ENCODE assay signal across 17 mouse cellular contexts in genomic region chrX:9652806-9653205, GRCm38 (mm10). TPM values are rescaled to one million over a fixed set of nuclear protein-coding genes. Genes with fewer than 3 reads are reported as not detected.
DNase-seq lines count a peak whose midpoint lies in the region; ATAC-seq and TF ChIP-seq lines count a peak whose summit lies in the region.
"Had no signal": no experiment of that assay in that cellular context is flagged by ENCODE, and none has a peak within 500 bp of the region (broad histone marks: within the 10 kb centered on the region; RNA-seq: fewer than 3 reads in every experiment).

No protein-coding gene starts in this region.

- WGBS in hindbrain, postnatal 0 days = 56% methylated on average over 3 of the region's 3 CpGs
- WGBS in hindbrain, embryonic 14.5 days = 57% methylated on average over 3 of the region's 3 CpGs
- 70% methylated on average over 3 of the region's 3 CpGs for WGBS in midbrain, embryonic 14.5 days
- WGBS in midbrain, embryonic 15.5 days = 61% methylated on average over 3 of the region's 3 CpGs
- WGBS in cerebellum, adult 2 months = 21% methylated on average over 3 of the region's 3 CpGs

- TF ChIP-seq CTCF in hindbrain, postnatal 0 days (IDR thresholded peaks at IDR 0.05; ENCODE audit: low read depth) = no peak
- no peak for TF ChIP-seq CTCF in cerebellum, adult 2 months (IDR thresholded peaks at IDR 0.05; ENCODE audit: borderline replicate concordance, insufficient read depth, low read depth, low read length)

- TF ChIP-seq POLR2A in cerebellum, adult 2 months (IDR thresholded peaks at IDR 0.05; ENCODE audit: borderline replicate concordance, insufficient read depth, low read length) = no peak

- 0 out of 2 replicates have a peak, but pooled peaks have one; percentile 35 for ATAC-seq in hindbrain, postnatal 0 days
- ATAC-seq in hindbrain, embryonic 14.5 days (ENCODE audit: low FRiP score) = no peak
- ATAC-seq in midbrain, embryonic 14.5 days (ENCODE audit: low FRiP score, low TSS enrichment) = no peak
- ATAC-seq in midbrain, embryonic 15.5 days (replicated peaks) = no peak
- no peak for ATAC-seq in granulocyte monocyte progenitor cell, adult 5-6 weeks (replicated peaks; ENCODE audit: poor library complexity, severe bottlenecking)
- ATAC-seq: forebrain, embryonic 16.5 days; intestine, embryonic 15.5 days had no signal

- H3K9ac ChIP-seq in hindbrain, postnatal 0 days (replicated peaks; ENCODE audit: low read length) = no peak overlapping the region
- no peak overlapping the region for H3K9ac ChIP-seq in hindbrain, embryonic 14.5 days
- H3K9ac ChIP-seq in midbrain, embryonic 14.5 days (replicated peaks; ENCODE audit: low read length) = no peak overlapping the region
- no peak overlapping the region for H3K9ac ChIP-seq in midbrain, embryonic 15.5 days
- H3K9ac ChIP-seq: intestine, embryonic 15.5 days; liver, embryonic 15.5 days; neural tube, embryonic 15.5 days had no signal

- H3K27me3 ChIP-seq in hindbrain, postnatal 0 days (ENCODE audit: insufficient read depth, low read length) = no peaks in the 10 kb centered on the region
- no peaks in the 10 kb centered on the region for H3K27me3 ChIP-seq in hindbrain, embryonic 14.5 days (ENCODE audit: control insufficient read depth, insufficient read depth, low read length)
- H3K27me3 ChIP-seq in midbrain, embryonic 14.5 days (ENCODE audit: control insufficient read depth, insufficient read depth, low read length) = no peaks in the 10 kb centered on the region
- no peaks in the 10 kb centered on the region for H3K27me3 ChIP-seq in midbrain, embryonic 15.5 days (replicated peaks)
- H3K27me3 ChIP-seq in cerebellum, adult 2 months (ENCODE audit: control insufficient read depth, insufficient read depth, low read length) = no peaks in the 10 kb centered on the region
- H3K27me3 ChIP-seq: intestine, embryonic 15.5 days; liver, embryonic 15.5 days; neural tube, embryonic 15.5 days had no signal

- H3K4me3 ChIP-seq in hindbrain, postnatal 0 days (ENCODE audit: low read length) = no peak overlapping the region
- no peak overlapping the region for H3K4me3 ChIP-seq in hindbrain, embryonic 14.5 days (replicated peaks; ENCODE audit: low read length)
- no peak overlapping the region for H3K4me3 ChIP-seq in midbrain, embryonic 14.5 days (replicated peaks; ENCODE audit: low read depth, low read length)
- no peak overlapping the region for H3K4me3 ChIP-seq in midbrain, embryonic 15.5 days
- H3K4me3 ChIP-seq in cerebellum, adult 2 months (replicated peaks; ENCODE audit: insufficient read depth, low read depth, low read length) = no peak overlapping the region
- H3K4me3 ChIP-seq: intestine, embryonic 15.5 days; liver, embryonic 15.5 days; midbrain, embryonic 10.5 days; myocyte; neural tube, embryonic 15.5 days had no signal

- H3K36me3 ChIP-seq in hindbrain, postnatal 0 days (ENCODE audit: insufficient read depth, low read length) = no peaks in the 10 kb centered on the region
- no peaks in the 10 kb centered on the region for H3K36me3 ChIP-seq in hindbrain, embryonic 14.5 days (replicated peaks; ENCODE audit: control insufficient read depth, insufficient read depth)
- H3K36me3 ChIP-seq in midbrain, embryonic 14.5 days (ENCODE audit: control insufficient read depth, insufficient read depth, low read length) = no peaks in the 10 kb centered on the region
- H3K36me3 ChIP-seq in midbrain, embryonic 15.5 days (replicated peaks) = no peaks in the 10 kb centered on the region
- H3K36me3 ChIP-seq: intestine, embryonic 15.5 days; liver, embryonic 15.5 days; neural tube, embryonic 15.5 days had no signal

- H3K4me2 ChIP-seq in hindbrain, postnatal 0 days (ENCODE audit: low read depth, low read length) = no peak overlapping the region
- H3K4me2 ChIP-seq in hindbrain, embryonic 14.5 days (replicated peaks) = no peak overlapping the region
- no peak overlapping the region for H3K4me2 ChIP-seq in midbrain, embryonic 14.5 days (ENCODE audit: low read length)
- no peak overlapping the region for H3K4me2 ChIP-seq in midbrain, embryonic 15.5 days
- H3K4me2 ChIP-seq: intestine, embryonic 15.5 days; liver, embryonic 15.5 days; neural tube, embryonic 15.5 days had no signal

- H3K4me1 ChIP-seq in hindbrain, postnatal 0 days (ENCODE audit: insufficient read depth, low read length) = no peaks in the 10 kb centered on the region
- H3K4me1 ChIP-seq in hindbrain, embryonic 14.5 days (replicated peaks; ENCODE audit: control insufficient read depth, insufficient read depth, low read length) = no peaks in the 10 kb centered on the region
- H3K4me1 ChIP-seq in midbrain, embryonic 14.5 days (ENCODE audit: control insufficient read depth, insufficient read depth, low read length) = no peaks in the 10 kb centered on the region
- H3K4me1 ChIP-seq in midbrain, embryonic 15.5 days = no peaks in the 10 kb centered on the region
- no peaks in the 10 kb centered on the region for H3K4me1 ChIP-seq in cerebellum, adult 2 months (ENCODE audit: control insufficient read depth, insufficient read depth, low read length)
- H3K4me1 ChIP-seq: intestine, embryonic 15.5 days; liver, embryonic 15.5 days; midbrain, embryonic 10.5 days; neural tube, embryonic 15.5 days had no signal

- no peak overlapping the region for H3K27ac ChIP-seq in hindbrain, postnatal 0 days
- no peak overlapping the region for H3K27ac ChIP-seq in hindbrain, embryonic 14.5 days
- H3K27ac ChIP-seq in midbrain, embryonic 14.5 days (replicated peaks; ENCODE audit: low read depth, low read length) = no peak overlapping the region
- H3K27ac ChIP-seq in midbrain, embryonic 15.5 days = no peak overlapping the region
- H3K27ac ChIP-seq in cerebellum, adult 2 months (ENCODE audit: insufficient read depth, low read length) = no peak overlapping the region
- H3K27ac ChIP-seq: intestine, embryonic 15.5 days; liver, embryonic 15.5 days; midbrain, embryonic 10.5 days; neural tube, embryonic 15.5 days had no signal

- H3K9me3 ChIP-seq in hindbrain, postnatal 0 days (ENCODE audit: low read length) = no peaks in the 10 kb centered on the region
- H3K9me3 ChIP-seq in hindbrain, embryonic 14.5 days (ENCODE audit: control insufficient read depth, low read length) = no peaks in the 10 kb centered on the region
- H3K9me3 ChIP-seq in midbrain, embryonic 14.5 days (ENCODE audit: control insufficient read depth, low read length) = no peaks in the 10 kb centered on the region
- no peaks in the 10 kb centered on the region for H3K9me3 ChIP-seq in midbrain, embryonic 15.5 days
- H3K9me3 ChIP-seq: intestine, embryonic 15.5 days; liver, embryonic 15.5 days; midbrain, embryonic 10.5 days; neural tube, embryonic 15.5 days had no signal

- DNase-seq in hindbrain, postnatal 0 days (ENCODE audit: low spot score) = peak; percentile 10
- no peak for DNase-seq in hindbrain, embryonic 14.5 days (ENCODE audit: low spot score)
- DNase-seq in midbrain, embryonic 14.5 days = peak; percentile 1
- DNase-seq in cerebellum, adult 2 months = peak; percentile 12 to 49
- DNase-seq in spleen, postnatal 14 days (ENCODE audit: low spot score in 2 of 2) = no peak
- DNase-seq: gastrocnemius, postnatal 25 days; kidney, postnatal 25 days; retina, postnatal 1 day; right cerebral cortex, postnatal 4 days had no signal

RNA-seq across cellular contexts. Expression of gene Dynlt3, which starts 10.0 kb away (rescaled TPM):
- 32.1 and 40.7 TPM in 2 replicates for total RNA-seq in hindbrain, postnatal 0 days (2014; rRNA removed)
- polyA plus RNA-seq in hindbrain, postnatal 0 days (2015; fragmentation: Nextera tagmentation; extraction: Ambion mirVana) = 71.6 and 74.9 TPM in 2 replicates
- 45.8 and 54.7 TPM in 2 replicates for polyA plus RNA-seq in hindbrain, embryonic 14.5 days (2014; fragmentation: Nextera tagmentation; extraction: Ambion mirVana)
- 28.1 and 31.2 TPM in 2 replicates for polyA plus RNA-seq in midbrain, embryonic 14.5 days (2014; fragmentation: Nextera tagmentation; extraction: Ambion mirVana)
- polyA plus RNA-seq in midbrain, embryonic 15.5 days (2015; fragmentation: Nextera tagmentation; extraction: Ambion mirVana) = 32.0 and 33.6 TPM in 2 replicates
- 214 and 225 TPM in 2 replicates for polyA plus RNA-seq in cerebellum, adult 2 months (2012; rRNA removed)
- total RNA-seq in granulocyte monocyte progenitor cell, adult 5-6 weeks (2014; fragmentation: Nextera tagmentation) = 31.5 and 36.6 TPM in 2 replicates
- 69.8 and 76.0 TPM in 2 replicates for total RNA-seq in granulocyte monocyte progenitor cell, adult 5-6 weeks (2017)

Comparison
In these comparisons a context has a peak if more than half of its experiments do, and no peak if none do; other contexts are left out.
1. DNase-seq: peak in hindbrain, postnatal 0 days (single experiment), midbrain, embryonic 14.5 days (single experiment) and cerebellum, adult 2 months (2 of 2); none in hindbrain, embryonic 14.5 days (single experiment) and spleen, postnatal 14 days (0 of 2).